Mouse (Mus musculus): ENCODE data around the gene Edc3. TPM values are rescaled to one million over a fixed set of nuclear protein-coding genes. Genes with fewer than 3 reads are reported as not detected.
A peak's percentile ranks its signal among the peaks of the same experiment; 100 is the strongest.

The Edc3 gene
- polyA plus RNA-seq, 1 experiment from 2014 or later: 31.8 TPM

- whole genome bisulfite sequencing: 95% methylated on average over 24 of the region's 24 CpGs
- H3K9ac ChIP-seq (ENCODE audit: low read depth, low read length): no peak overlapping the region
- H3K9me3 ChIP-seq (replicated peaks; ENCODE audit: control insufficient read depth, low read length, poor library complexity, severe bottlenecking): no peaks in the 10 kb centered on the region
- no peak overlapping the region for H3K4me2 ChIP-seq (ENCODE audit: low read length)
- H3K36me3 ChIP-seq (ENCODE audit: control insufficient read depth, insufficient read depth, low read length): peaks cover 45% of the 10 kb centered on the region
- no peak overlapping the region for H3K4me3 ChIP-seq (ENCODE audit: low read depth, low read length)
- peaks cover 25% of the 10 kb centered on the region for H3K4me1 ChIP-seq (ENCODE audit: control insufficient read depth, insufficient read depth, low read length)
- no peak overlapping the region for H3K27ac ChIP-seq (ENCODE audit: low read length)
- H3K27me3 ChIP-seq (ENCODE audit: control insufficient read depth, insufficient read depth, low read depth, low read length): no peaks in the 10 kb centered on the region
- ATAC-seq: no peak
Observed at GRCm38 (mm10) chr9:57760416-57761146, 52.2 kb downstream of the Edc3 start.

- Histone ChIP-seq H3K4me3 (ENCODE audit: low read depth, low read length) (no peak overlapping the region), H3K4me2 (ENCODE audit: low read length) (no peak overlapping the region), H3K36me3 (ENCODE audit: control insufficient read depth, insufficient read depth, low read length) (peaks cover 44% of the 10 kb centered on the region), H3K4me1 (ENCODE audit: control insufficient read depth, insufficient read depth, low read length) (peaks cover 30% of the 10 kb centered on the region), H3K9ac (ENCODE audit: low read depth, low read length) (no peak overlapping the region; the same call in 1 of the 2 replicates), H3K27me3 (ENCODE audit: control insufficient read depth, insufficient read depth, low read depth, low read length) (no peaks in the 10 kb centered on the region), H3K27ac (ENCODE audit: low read length) (no peak overlapping the region), H3K9me3 (replicated peaks; ENCODE audit: control insufficient read depth, low read length, poor library complexity, severe bottlenecking) (no peaks in the 10 kb centered on the region)
- ATAC-seq: no peak
- 93% methylated on average over 13 of the region's 13 CpGs for WGBS
Observed at GRCm38 (mm10) chr9:57761563-57762551, 53.5 kb downstream of the Edc3 start.

GRCm38 (mm10) chr9:57762563-57762991 lies 54.2 kb downstream of the Edc3 start:
- Histone ChIP-seq H3K9ac (ENCODE audit: low read depth, low read length) (0 out of 2 replicates have a peak overlapping the region, but pooled peaks have one; percentile 3), H3K9me3 (replicated peaks; ENCODE audit: control insufficient read depth, low read length, poor library complexity, severe bottlenecking) (no peaks in the 10 kb centered on the region), H3K36me3 (ENCODE audit: control insufficient read depth, insufficient read depth, low read length) (peaks cover 36% of the 10 kb centered on the region), H3K4me2 (ENCODE audit: low read length) (peak overlapping the region; percentile 95), H3K27ac (ENCODE audit: low read length) (no peak overlapping the region), H3K27me3 (ENCODE audit: control insufficient read depth, insufficient read depth, low read depth, low read length) (no peaks in the 10 kb centered on the region), H3K4me3 (ENCODE audit: low read depth, low read length) (no peak overlapping the region), H3K4me1 (ENCODE audit: control insufficient read depth, insufficient read depth, low read length) (peaks cover 30% of the 10 kb centered on the region)
- 59% methylated on average over 6 of the region's 6 CpGs for WGBS
- ATAC-seq: no peak

GRCm38 (mm10) chr9:57764147-57764973 lies 56.0 kb downstream of the Edc3 start:
- no peaks in the 10 kb centered on the region for H3K27me3 ChIP-seq (ENCODE audit: control insufficient read depth, insufficient read depth, low read depth, low read length)
- peak overlapping the region; percentile 99 for H3K27ac ChIP-seq (ENCODE audit: low read length)
- WGBS: under 1% methylated on average over 57 of the region's 57 CpGs
- H3K9me3 ChIP-seq (replicated peaks; ENCODE audit: control insufficient read depth, low read length, poor library complexity, severe bottlenecking): no peaks in the 10 kb centered on the region
- ATAC-seq: peak; percentile 57
- H3K9ac ChIP-seq (ENCODE audit: low read depth, low read length): peak overlapping the region; percentile 100
- peak overlapping the region; percentile 95 for H3K4me2 ChIP-seq (ENCODE audit: low read length)
- peak overlapping the region; percentile 77 for H3K4me3 ChIP-seq (ENCODE audit: low read depth, low read length)
- H3K4me1 ChIP-seq (ENCODE audit: control insufficient read depth, insufficient read depth, low read length): peaks cover 30% of the 10 kb centered on the region
- H3K36me3 ChIP-seq (ENCODE audit: control insufficient read depth, insufficient read depth, low read length): peaks cover 20% of the 10 kb centered on the region

GRCm38 (mm10) chr9:57764974-57765363 lies 56.6 kb downstream of the Edc3 start:
- H3K27ac ChIP-seq (ENCODE audit: low read length): peak overlapping the region; percentile 99
- 0% methylated on average over 40 of the region's 45 CpGs for whole genome bisulfite sequencing

GRCm38 (mm10) chr9:57765364-57766351 lies 57.3 kb downstream of the Edc3 start, which contains the start of gene Clk3:
Gene Clk3, minus strand, starts transcription at chr9:57765860.
- peak within 1 kb of the TSS; percentile 100 for H3K9ac ChIP-seq (ENCODE audit: low read depth, low read length)
- ATAC-seq: peak; percentile 58
- H3K9me3 ChIP-seq (replicated peaks; ENCODE audit: control insufficient read depth, low read length, poor library complexity, severe bottlenecking): no peaks in the 10 kb centered on the region
- peak within 1 kb of the TSS; percentile 99 for H3K27ac ChIP-seq (ENCODE audit: low read length)
- peak within 1 kb of the TSS; percentile 77 for H3K4me3 ChIP-seq (ENCODE audit: low read depth, low read length)
- under 1% methylated on average over 92 of the region's 93 CpGs for WGBS
- peak within 1 kb of the TSS; percentile 95 for H3K4me2 ChIP-seq (ENCODE audit: low read length)
- H3K27me3 ChIP-seq (ENCODE audit: control insufficient read depth, insufficient read depth, low read depth, low read length): no peaks in the 10 kb centered on the region
- H3K36me3 ChIP-seq (ENCODE audit: control insufficient read depth, insufficient read depth, low read length): peaks cover 7% of the 10 kb centered on the region; the same call in 1 of the 2 replicates
- peaks cover 30% of the 10 kb centered on the region for H3K4me1 ChIP-seq (ENCODE audit: control insufficient read depth, insufficient read depth, low read length)

More at GRCm38 (mm10) chr9:57764974-57765363, 56.6 kb downstream of the Edc3 start:
- Histone ChIP-seq H3K9ac (ENCODE audit: low read depth, low read length) (peak overlapping the region; percentile 100), H3K36me3 (ENCODE audit: control insufficient read depth, insufficient read depth, low read length) (peaks cover 14% of the 10 kb centered on the region), H3K4me3 (ENCODE audit: low read depth, low read length) (peak overlapping the region; percentile 77), H3K9me3 (replicated peaks; ENCODE audit: control insufficient read depth, low read length, poor library complexity, severe bottlenecking) (no peaks in the 10 kb centered on the region), H3K4me2 (ENCODE audit: low read length) (peak overlapping the region; percentile 95), H3K4me1 (ENCODE audit: control insufficient read depth, insufficient read depth, low read length) (peaks cover 30% of the 10 kb centered on the region), H3K27me3 (ENCODE audit: control insufficient read depth, insufficient read depth, low read depth, low read length) (no peaks in the 10 kb centered on the region)
- ATAC-seq: peak; percentile 93

- Histone ChIP-seq H3K4me1 (ENCODE audit: control insufficient read depth, insufficient read depth, low read length) (peaks cover 30% of the 10 kb centered on the region), H3K4me2 (ENCODE audit: low read length) (peak overlapping the region; percentile 95), H3K27ac (ENCODE audit: low read length) (peak overlapping the region; percentile 99), H3K36me3 (ENCODE audit: control insufficient read depth, insufficient read depth, low read length) (no peaks in the 10 kb centered on the region), H3K4me3 (ENCODE audit: low read depth, low read length) (peak overlapping the region; percentile 77), H3K9me3 (replicated peaks; ENCODE audit: control insufficient read depth, low read length, poor library complexity, severe bottlenecking) (no peaks in the 10 kb centered on the region), H3K27me3 (ENCODE audit: control insufficient read depth, insufficient read depth, low read depth, low read length) (no peaks in the 10 kb centered on the region), H3K9ac (ENCODE audit: low read depth, low read length) (peak overlapping the region; percentile 100)
- WGBS: 29% methylated on average over 6 of the region's 6 CpGs
- ATAC-seq: no peak
Observed at GRCm38 (mm10) chr9:57766431-57766830, 58.1 kb downstream of the Edc3 start.
